Mouse (Mus musculus) heart, postnatal 25 days (tissue): ENCODE data around the gene Megf6. TPM values are rescaled to one million over a fixed set of nuclear protein-coding genes. Genes with fewer than 3 reads are reported as not detected.

Experiments
- DNase-seq: peaks from one replicate; pipeline ENCODE4 v3.0.0; 2022; ENCODE audit warnings: low spot score
- intact Hi-C: fragments of 180-260 bp; cut with DNase I; formaldehyde crosslinking; loops from one replicate; pipeline ENCODE4 v1.15.1; 2025
- total RNA-seq, 2 experiments: library from RNA; stranded (reverse); gene quantifications; 2 replicates each; pipeline ENCODE4 v1.2.3; 2021

The Megf6 gene
- total RNA-seq, 2 experiments from 2014 or later: 7.4 to 8.9 TPM

DNA sequence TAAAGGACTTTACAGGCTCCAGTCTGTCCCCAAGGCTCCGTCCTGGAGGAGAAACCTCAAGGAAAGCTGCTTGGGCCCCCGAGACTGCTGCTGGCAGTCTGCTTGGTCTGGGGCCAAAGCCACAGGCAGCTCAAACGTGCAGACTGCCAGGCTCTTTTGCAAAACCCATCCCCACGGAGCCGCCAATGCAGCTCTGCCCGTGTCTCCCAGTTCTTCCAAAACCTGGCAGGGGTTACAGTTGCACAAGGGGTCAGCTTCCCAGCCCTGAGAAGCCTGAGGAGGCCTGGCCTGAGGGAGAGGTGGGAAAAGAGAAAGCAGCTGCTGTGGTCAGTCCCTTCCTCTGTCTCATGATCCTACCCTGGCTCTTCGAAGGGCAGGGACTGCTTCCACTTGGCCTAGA is 74.8 kb downstream of the Megf6 start:
- no peak for DNase-seq

DNA sequence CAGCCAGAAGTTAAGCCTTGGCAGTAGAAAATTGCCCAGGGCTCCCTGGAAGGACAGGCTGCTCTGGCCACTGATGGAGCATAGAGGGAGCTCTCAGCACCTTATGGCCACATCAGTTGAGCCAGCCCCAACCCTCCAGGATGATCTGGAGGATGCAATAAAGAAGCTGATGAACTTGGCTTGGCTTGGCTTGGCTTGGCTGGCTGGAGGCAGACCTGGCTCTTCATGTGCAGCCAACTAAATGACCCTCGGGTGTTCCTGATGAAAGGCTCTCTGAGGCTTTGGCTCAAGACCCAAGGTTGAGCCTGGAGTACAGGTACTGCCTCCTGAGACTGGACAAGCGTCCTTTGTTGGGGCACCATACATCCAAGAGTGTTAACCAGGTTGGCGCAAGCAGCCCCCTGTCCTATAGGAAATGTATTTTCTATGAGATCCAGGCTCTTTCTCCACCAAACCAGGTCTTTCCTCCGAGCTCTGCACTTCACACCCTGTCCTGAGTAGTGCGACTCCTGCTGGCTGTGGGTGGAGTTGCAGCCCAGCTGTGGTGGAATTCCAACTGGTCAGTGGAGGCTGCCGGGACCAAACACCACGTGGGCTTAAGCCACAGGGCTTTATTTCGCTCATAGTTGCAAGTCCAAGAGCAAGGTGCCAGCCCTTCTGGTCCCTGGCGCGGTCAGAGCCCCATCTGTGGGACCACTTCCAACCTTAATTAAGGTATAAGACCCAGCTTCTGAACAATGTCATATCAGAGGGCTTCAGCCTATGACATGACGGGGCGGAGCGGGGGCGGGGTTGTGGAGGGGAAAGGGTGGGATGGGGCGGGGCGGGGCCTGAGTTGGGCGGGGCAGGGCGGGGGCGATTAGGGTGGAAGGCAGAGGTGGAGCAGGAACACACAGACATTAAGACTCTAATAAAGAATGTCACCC is 75.8 kb downstream of the Megf6 start:
- intact Hi-C loops: loop anchor here (2.0 to 5.0 kb wide), 2 partner anchors 28 to 39 kb away; no protein-coding TSS in a partner anchor
- DNase-seq: peak; percentile 61

More for the DNA sequence above, 74.8 kb downstream of the Megf6 start:
- intact Hi-C loops: loop anchor here (5.0 kb wide), 1 partner anchor 38 kb away; no protein-coding TSS in a partner anchor

DNA sequence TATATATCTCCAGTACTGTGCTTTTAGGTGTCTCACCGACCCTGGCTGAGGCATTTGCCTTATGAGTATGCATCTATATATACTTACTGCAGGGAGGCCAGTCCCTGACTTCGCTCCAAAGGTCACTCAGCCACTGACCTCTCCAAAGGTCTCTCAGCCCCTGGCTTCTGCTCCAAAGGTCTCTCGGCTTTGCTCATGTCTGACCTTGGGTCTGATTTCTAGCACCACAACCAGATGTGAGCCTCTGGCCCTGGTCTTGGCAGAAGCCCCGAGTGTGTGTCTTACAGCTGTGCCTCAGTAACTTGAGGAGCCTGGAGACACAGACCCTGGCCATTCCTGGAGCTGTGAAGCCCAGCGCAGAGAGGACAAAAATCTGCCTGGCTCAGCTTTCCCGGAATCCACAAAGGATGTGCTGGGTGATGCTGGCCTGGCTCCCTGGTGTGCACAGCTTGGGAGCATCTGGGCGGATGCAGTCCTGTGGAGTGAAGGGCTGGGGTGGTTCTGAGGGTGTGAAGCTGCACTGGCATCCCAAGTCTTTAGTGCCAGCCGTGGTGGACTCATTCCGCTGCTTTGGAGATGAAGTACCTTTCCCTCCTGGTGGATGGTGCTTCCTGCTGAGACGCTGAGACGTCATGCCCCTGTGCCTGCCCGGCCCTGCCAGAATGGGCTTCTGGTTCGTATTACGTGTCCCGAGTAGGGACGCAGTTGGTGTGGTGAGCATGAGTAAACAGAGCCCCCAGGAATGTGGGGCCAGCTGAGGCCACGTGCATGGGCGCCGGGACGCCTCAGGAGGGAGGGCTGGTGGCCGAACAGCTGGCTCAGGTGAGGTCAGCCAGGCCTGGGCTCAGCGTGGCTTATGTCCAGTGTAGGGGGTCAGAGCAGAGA is 76.9 kb downstream of the Megf6 start:
- intact Hi-C loops: loop anchor here (2.0 to 5.0 kb wide), 2 partner anchors 29 to 40 kb away; no protein-coding TSS in a partner anchor
- DNase-seq: no peak

DNA sequence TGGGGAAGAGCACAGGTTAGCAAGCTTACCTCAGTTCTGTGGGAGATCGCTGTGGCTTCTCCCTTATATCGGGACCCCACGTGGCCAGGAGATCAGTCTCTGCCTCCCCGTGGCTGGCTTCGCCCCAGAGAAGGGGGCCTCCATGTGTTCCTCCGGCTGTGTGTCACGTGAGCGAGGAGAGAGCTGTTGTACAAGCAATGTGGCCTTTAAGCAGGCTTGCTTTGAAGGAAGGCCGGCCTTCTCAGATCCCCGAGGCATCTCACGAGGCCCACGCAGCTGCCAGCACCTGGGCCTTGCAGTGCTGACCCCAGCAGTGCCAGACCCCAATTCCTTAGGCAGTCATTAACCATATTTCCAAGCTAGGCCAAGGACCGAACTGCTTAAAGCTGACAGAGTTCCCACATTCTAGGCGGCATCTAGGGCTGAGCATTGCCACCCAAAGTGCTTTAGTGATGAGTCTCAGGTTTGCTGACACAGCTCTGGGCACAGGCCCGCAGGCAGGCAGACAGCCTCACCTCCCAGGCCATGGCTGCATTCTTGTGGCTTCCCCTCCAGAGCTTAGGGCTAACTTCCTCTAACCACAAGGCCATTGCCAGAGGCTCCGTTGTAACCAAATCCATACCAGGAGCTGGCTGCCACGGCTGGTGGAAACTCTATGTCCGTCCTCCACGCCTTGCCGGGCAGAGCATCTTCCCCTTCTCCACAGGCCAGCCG is 77.7 kb downstream of the Megf6 start:
- no peak for DNase-seq
- intact Hi-C loops: loop anchor here (5.0 kb wide), 1 partner anchor 41 kb away; no protein-coding TSS in a partner anchor

DNA sequence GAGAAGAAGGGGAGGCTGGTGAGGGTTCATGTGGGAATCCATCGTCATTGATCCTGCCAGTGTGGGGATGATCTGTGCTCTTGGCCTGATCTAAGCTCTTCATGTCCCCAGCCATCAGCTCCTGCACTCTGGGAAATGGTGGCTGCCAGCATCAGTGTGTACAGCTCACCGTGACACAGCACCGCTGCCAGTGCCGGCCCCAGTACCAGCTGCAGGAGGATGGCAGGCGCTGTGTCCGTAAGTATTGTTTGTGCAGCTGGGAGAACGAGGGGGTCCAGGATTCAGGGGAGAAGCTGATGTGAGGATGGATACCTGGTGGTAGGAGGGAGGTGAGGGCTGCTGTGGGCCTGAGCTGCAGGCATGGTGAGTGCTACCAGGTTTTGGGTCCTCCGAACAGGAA is 78.8 kb downstream of the Megf6 start:
- intact Hi-C loops: loop anchor here (5.0 kb wide), 1 partner anchor 42 kb away; no protein-coding TSS in a partner anchor

DNA sequence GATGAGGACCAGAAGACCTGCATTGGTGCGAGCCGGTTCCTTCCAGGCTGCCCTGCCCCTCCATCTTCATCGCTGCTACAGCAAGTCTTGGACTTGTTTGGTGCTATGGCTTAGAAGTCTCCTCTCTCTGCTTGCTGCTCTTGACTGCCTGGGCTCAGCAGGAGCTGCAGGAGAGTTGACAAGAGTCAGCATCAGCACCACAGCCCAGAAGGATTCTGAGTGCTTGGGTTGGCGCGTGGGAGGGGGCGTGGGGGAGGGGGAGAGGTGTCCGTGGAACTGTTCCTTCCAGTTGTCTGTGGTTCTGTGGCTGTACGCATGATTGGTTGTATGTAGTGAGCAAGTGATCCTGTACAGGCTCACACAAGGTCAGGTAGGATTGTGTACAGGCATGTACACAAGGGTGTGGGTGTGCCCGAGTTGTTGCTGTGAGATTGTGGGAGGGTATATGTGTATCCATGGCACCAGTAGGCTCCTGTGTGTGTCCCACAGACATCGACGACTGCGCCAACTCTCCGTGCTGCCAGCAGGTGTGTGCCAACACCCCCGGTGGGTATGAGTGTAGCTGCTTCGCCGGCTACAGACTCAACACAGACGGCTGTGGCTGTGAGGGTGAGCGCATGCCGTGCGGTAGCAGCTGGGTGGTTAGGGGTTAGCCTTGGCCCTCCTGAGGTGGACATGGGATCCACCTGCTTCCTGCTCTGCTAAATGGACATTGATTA is 82.2 kb downstream of the Megf6 start:
- DNase-seq: no peak
- intact Hi-C loops: no loop called here

More for the DNA sequence above, 78.8 kb downstream of the Megf6 start:
- no peak for DNase-seq

DNA sequence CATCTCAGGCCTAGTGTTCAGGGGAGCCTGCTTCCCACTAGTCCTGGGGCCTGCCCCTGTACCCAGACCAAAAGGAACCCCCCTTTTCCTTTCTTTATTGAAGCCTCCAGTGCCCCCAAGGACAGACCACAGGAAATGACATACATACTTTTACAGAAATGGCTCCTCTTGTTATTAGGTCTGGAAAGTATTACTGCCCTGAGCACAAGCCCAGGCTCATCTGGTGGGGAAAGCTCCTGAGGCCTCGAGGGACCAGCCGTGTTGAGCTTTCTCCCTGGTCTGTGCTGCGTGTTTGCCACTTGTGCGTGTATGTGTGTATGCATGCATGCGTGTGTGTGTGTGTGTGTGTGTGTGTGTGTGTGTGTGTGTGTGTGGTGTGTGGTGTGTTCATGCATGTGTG is 90.2 kb downstream of the Megf6 start:
- DNase-seq: no peak
- intact Hi-C loops: no loop called here

DNA sequence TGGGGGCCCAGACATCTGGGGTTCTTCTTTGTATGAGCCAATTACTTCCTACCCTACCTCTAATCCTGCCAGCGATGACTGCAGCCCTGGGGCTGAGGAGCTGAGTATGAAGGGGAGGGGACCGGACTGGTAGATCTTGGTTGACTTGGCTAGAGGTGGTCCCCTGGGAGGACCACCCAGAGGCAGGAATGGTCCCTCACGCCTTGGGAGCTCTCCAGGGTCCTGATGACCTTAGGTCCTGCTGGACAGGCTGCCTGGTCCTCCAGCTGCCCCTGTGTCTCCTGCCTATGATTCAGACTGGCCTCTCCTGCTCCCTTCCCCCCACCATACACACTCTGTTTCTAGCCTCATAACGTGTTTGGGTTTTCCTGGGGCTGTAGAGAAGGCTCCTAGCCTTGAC is 91.5 kb downstream of the Megf6 start:
- intact Hi-C loops: no loop called here
- DNase-seq: no peak

DNA sequence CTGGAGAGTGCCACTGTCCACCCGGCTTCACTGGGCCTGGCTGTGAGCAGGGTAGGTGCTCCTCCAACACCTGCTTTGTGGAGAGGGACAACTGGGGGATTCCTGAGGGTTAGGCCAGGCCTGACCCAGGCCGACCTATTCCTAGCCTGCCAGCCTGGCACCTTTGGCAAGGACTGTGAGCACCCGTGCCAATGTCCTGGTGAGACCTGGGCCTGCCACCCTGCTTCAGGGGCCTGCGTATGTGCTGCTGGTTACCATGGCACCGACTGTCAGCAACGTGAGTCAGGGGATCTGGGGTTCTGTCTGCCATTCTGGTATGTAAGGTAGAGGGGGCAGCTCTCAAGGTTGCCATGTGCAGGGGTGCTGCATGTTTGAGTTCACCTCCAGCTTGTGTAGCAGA is 97.0 kb downstream of the Megf6 start:
- no peak for DNase-seq
- intact Hi-C loops: no loop called here

DNA sequence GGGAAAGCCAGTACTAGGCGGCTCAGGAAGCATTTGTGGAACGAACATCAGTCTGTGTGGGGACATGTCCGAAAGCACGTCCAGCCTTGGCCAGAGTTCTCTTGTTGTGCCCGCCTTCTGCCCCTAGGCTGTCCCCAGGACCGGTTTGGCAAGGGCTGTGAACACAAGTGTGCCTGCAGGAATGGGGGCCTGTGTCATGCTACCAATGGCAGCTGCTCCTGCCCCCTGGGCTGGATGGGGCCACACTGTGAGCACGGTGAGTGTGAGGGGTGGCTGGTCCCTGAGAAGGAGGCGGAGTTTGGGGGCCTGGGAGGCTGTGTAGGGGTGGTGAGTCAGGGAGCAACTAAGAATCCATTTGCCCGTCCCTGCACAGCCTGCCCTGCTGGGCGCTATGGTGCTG is 99.0 kb downstream of the Megf6 start:
- no peak for DNase-seq
- intact Hi-C loops: no loop called here

DNA sequence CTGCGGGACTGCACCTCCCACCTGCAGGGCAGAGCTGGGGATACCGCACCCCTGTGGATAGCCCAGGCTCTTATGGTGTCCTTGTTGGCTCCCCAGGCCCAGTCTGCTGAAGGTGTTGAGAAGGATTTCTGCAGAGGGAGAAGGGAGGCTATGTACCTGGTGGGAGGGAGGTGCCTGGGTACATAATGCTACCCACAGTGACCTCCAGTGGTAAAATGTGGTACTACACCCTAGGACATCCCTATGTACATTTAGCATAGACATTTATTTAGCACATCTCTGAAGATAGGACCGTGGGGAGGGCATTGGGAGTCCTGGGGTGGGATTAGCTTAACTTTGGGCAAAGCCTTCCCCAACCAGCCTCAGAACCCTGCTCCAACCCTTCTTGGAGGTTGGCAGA is 102.5 kb downstream of the Megf6 start:
- no peak for DNase-seq
- intact Hi-C loops: loop anchor here (2.0 to 5.0 kb wide), 2 partner anchors 108 to 206 kb away; no protein-coding TSS in a partner anchor

DNA sequence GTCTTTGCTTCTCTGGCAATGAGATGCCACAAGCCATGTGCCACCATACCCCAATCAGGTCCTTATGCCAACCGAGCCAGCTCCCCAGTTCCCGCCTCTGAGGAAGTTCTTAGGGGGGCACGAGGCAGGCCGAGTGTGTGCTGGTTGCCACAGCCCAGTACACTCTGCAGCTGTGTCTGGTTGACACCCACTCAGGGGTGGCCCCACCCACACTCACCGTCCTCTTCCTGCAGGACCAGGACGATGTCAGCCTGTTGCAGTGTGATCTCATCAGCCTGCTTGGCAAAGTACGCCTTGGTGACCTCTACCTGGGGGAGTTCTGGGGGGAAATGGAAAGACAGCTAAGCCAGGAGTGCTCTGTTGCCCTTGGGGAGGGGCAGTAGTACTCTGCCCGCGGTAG is 109.0 kb downstream of the Megf6 start:
- DNase-seq: no peak
- intact Hi-C loops: no loop called here

DNA sequence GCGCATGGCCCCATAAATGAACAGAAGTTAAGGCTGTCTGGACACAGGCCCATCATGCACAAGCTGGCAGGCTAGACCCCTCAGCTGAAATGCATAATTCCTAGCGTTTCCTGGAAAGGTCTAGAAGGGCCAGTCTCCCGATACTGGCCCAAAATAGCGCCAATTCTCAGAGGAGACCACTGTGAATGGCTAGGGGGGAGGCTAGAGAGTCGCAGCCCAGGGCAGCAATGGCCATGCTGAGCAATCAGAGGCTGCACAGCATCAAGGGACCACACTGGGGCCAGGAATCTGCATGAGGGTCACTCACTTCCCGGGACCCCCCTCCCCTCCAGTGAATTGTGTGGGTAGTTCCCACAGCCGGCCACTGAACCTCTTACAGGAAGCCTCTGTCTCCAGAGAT is 113.1 kb downstream of the Megf6 start:
- DNase-seq: no peak

DNA sequence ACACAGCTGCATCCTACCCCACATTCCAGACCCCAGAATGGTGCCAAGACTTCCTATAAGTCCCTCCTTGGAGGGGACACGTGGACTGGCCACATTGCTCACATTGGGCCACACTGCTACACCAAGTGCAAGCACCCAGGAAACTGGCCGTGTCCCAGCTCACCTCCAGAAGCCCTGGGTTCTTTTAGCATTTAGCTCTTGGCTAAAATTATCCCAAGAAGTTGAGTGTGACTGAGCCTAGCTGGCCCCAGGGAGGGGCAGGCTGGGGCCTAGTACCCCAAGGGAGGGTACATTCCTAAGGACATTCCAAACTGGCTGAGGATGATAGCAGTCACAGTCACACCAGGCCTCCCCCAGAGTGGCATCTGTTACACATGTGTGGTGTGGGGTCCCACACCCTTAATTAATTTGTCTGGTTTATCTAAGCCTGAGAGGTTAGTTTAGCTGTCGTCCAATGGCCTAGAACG is 123.2 kb downstream of the Megf6 start:
- no peak for DNase-seq
- intact Hi-C loops: no loop called here

More for the DNA sequence above, 113.1 kb downstream of the Megf6 start:
- intact Hi-C loops: no loop called here

DNA sequence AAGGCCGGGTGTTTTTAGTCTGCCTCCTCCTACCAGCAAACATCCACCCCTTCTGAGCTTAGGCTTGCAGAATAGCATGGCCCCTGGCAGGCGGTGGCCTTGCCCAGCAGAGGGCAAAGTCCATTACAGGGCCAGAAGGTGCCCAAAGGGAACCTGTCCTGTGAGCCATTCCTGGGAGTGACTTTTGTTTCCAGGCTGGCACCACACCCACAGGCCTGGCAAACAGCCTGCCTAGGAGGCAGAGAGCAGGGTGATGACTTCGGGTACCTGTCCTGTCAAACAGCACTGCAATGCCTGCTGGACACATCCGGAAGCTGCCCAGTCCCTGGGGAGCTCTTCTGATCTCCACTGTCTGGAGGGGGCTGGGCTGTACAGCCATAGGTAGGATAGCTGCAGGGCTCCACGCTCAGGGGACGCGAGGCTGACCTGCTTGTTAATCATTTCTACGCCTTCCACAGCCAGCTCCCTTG is 123.8 kb downstream of the Megf6 start:
- intact Hi-C loops: no loop called here
- DNase-seq: no peak

DNA sequence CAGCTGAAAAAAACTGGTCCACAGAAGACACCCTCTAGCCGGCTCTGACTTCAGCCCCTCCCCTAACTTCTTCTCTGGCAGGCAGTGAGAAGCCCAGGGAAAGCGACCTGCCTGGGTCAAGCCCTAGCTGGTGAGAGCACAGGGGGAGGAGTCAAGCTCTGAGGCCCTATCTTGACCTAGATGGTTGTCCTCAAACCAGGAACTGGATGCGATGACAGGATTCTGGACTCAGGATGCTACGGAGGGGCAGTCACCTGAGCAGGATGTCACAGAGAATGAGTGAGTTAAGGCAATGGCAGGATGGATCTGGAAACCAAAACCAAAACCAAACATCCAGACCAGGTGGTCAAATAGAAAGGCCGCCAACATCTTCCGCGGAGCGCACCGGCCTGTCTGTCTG is 127.2 kb downstream of the Megf6 start:
- intact Hi-C loops: no loop called here
- no peak for DNase-seq

DNA sequence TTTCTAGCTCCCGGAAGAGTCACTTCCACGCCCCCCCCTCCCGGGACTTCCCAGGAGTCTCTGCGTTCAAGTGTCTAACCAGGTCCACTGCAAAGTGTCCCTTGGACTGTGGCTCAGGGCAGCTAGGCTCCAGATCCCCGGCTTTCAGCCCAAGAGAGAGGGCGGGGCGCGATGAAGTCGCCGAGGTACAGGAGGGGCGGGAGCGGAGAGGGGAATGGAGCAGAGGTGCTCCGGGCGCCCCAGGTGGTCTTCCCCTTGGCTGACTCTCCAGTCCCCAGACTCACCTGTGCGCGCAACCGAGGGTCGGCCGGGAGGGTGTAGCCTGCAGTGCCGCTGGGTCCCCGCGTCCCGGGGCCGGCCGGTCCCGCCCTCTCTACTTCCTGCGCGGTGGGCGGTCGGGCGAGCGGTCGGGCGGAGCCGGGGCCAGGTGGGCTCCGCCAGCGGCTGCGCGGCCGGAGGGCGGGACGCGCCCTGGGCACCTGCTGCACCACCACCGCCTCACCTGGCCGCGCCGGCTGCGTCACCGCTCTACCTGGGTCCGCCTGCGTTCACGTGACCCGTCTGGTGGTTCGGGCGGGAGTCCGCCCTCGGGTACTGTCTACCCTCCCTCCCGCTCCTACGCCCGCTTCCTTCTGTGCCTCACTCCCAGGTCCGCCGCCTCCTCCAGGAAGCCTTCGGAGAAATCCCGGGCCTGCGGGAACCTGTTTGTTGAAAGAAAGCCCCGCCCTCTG is 129.2 kb downstream of the Megf6 start:
- no peak for DNase-seq
- intact Hi-C loops: loop anchor here (2.0 to 5.0 kb wide), 4 partner anchors 25 to 231 kb away; no protein-coding TSS in a partner anchor

DNA sequence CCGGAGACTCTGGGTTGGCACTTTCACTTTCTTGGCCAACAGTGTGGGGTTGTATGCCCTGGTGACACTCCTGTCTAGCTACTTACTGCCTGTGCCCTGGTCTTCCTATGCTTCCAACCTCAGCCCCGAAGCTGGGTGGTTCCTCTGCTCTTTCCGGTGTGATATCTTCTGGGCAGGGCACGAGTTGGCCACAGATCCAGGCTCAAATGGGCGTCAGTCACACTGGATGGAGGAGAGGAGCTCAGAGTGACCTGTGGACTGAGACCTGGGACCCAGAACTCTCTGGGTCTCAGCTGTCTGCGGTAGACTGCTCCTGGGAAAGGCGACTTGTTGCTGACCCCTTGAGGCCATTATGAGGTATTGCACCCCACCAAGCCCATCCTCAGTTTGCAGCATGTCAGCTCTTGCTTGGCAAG is 130.9 kb downstream of the Megf6 start, which contains the start of gene Arhgef16:
Gene Arhgef16 (minus strand): TSS at position 211 of the 416 bp plus-strand sequence.
- DNase-seq: no peak
- intact Hi-C loops: loop anchor here (2.0 to 5.0 kb wide), 4 partner anchors 27 to 233 kb away; no protein-coding TSS in a partner anchor
